Comparison of ENCODE assay signal across 8 mouse cellular contexts in the genomic region with DNA sequence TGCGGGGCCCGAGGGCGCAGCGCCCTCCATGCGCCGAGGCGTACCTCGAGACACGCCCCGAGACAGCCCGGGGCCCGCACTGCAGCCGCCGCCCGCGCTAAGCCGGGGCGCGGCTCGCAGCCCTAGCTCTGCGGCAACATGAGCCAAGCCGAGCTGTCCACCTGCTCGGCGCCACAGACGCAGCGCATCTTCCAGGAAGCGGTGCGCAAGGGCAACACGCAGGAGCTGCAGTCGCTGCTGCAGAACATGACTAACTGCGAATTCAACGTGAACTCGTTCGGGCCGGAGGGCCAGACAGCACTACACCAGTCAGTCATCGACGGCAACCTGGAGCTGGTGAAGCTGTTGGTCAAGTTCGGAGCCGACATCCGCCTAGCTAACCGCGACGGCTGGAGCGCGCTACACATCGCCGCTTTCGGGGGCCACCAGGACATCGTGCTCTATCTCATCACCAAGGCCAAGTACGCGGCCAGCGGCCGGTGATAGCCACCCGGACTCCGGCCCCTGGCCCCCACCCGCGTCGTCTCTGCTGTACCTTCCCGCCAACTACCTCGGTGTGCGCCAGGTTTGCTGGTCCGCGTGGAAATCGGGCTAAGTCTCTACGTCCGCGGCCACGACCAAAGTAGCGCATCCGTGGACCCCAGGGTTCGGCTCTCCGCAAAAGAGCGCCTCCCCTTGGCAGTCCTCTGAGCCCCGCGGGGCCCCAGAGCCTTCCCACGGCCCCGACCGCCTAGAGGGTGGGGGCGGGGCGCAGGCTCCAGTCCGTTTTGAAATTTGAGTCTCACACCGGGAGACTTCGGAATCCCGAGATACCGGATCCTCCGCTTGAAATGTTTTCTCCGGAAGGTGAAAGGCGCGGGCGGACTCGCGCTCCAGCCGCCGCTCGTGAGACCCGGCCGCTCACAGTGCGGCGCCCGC. TPM values are rescaled to one million over a fixed set of nuclear protein-coding genes. Genes with fewer than 3 reads are reported as not detected.
A peak's percentile ranks its signal among the peaks of the same experiment; 100 is the strongest.
DNase-seq lines count a peak whose midpoint lies in the region; ATAC-seq and TF ChIP-seq lines count a peak whose summit lies in the region.

No protein-coding gene starts in this region.

- H3K9me3 ChIP-seq in forebrain, embryonic 16.5 days (ENCODE audit: control insufficient read depth, low read length): no peaks in the 10 kb centered on the region
- no peaks in the 10 kb centered on the region for H3K9me3 ChIP-seq in kidney, postnatal 0 days (replicated peaks; ENCODE audit: low read length)

- DNase-seq in left cerebral cortex, postnatal 14 days (ENCODE audit: low spot score in 2 of 2): peak; percentile 31 to 36
- DNase-seq in left cerebral cortex, adult 11 months (ENCODE audit: low spot score): no peak
- peak; percentile 40 for DNase-seq in kidney, postnatal 0 days (ENCODE audit: low spot score)
- DNase-seq in spleen, adult 2 months (ENCODE audit: low read depth in 1 of 2, low spot score in 2 of 2): peak in 1 of 2 experiments; percentile 52
- DNase-seq in layer of hippocampus, adult 9-10 months (ENCODE audit: low spot score): no peak

- under 1% methylated on average over 98 of the region's 100 CpGs for WGBS in forebrain, embryonic 16.5 days
- under 1% methylated on average over 93 of the region's 100 CpGs for WGBS in kidney, postnatal 0 days
- WGBS in spleen, adult 2 months: under 1% methylated on average over 100 of the region's 100 CpGs

- peak overlapping the region; percentile 82 for H3K4me2 ChIP-seq in forebrain, embryonic 16.5 days (ENCODE audit: low read length)
- peak overlapping the region; percentile 83 for H3K4me2 ChIP-seq in kidney, postnatal 0 days (ENCODE audit: low read length)

- TF ChIP-seq POLR2A in spleen, adult 2 months (IDR thresholded peaks at IDR 0.05; ENCODE audit: low read depth, low read length): no peak

- H3K4me3 ChIP-seq in brown adipose tissue, adult 24 weeks (ENCODE audit: insufficient read depth, low read depth, low read length): peak overlapping the region; percentile 64
- H3K4me3 ChIP-seq in forebrain, embryonic 16.5 days (replicated peaks; ENCODE audit: low read length): peak overlapping the region; percentile 70
- H3K4me3 ChIP-seq in kidney, postnatal 0 days (replicated peaks; ENCODE audit: low read depth, low read length): peak overlapping the region; percentile 63
- peak overlapping the region; percentile 54 for H3K4me3 ChIP-seq in spleen, adult 2 months (ENCODE audit: extremely low read depth, insufficient read depth, insufficient read length)

- TF ChIP-seq CTCF in kidney, postnatal 0 days (IDR thresholded peaks at IDR 0.05; ENCODE audit: low read depth): no peak; the same call in 1 of the 2 replicates
- TF ChIP-seq CTCF in spleen, adult 2 months (IDR thresholded peaks at IDR 0.05; ENCODE audit: extremely low read depth, insufficient read depth, insufficient read length, insufficient replicate concordance): no peak

- H3K27me3 ChIP-seq in forebrain, embryonic 16.5 days (replicated peaks; ENCODE audit: control insufficient read depth, insufficient read depth, low read length): no peaks in the 10 kb centered on the region
- no peaks in the 10 kb centered on the region for H3K27me3 ChIP-seq in kidney, postnatal 0 days (ENCODE audit: insufficient read depth, low read length)
- peaks cover 3% of the 10 kb centered on the region; the same call in 1 of the 2 replicates for H3K27me3 ChIP-seq in spleen, adult 2 months (ENCODE audit: control insufficient read depth, insufficient read depth, low read length)

- H3K9ac ChIP-seq in forebrain, embryonic 16.5 days (replicated peaks; ENCODE audit: low read depth, low read length): peak overlapping the region; percentile 74
- H3K9ac ChIP-seq in kidney, postnatal 0 days (ENCODE audit: low read depth, low read length): peak overlapping the region; percentile 72

- ATAC-seq in forebrain, embryonic 16.5 days: peak; percentile 26
- peak; percentile 31 for ATAC-seq in kidney, postnatal 0 days (replicated peaks; ENCODE audit: low FRiP score, low read depth)
- peak; percentile 37 for ATAC-seq in megakaryocyte, adult 5-6 weeks (ENCODE audit: poor library complexity, severe bottlenecking)

- peaks cover 20% of the 10 kb centered on the region for H3K4me1 ChIP-seq in brown adipose tissue, adult 24 weeks (ENCODE audit: control insufficient read depth, insufficient read depth, insufficient read length, low read length)
- peaks cover 69% of the 10 kb centered on the region for H3K4me1 ChIP-seq in forebrain, embryonic 16.5 days (replicated peaks; ENCODE audit: control insufficient read depth, insufficient read depth, low read length)
- H3K4me1 ChIP-seq in kidney, postnatal 0 days (replicated peaks; ENCODE audit: insufficient read depth, low read length): peaks cover 24% of the 10 kb centered on the region
- peaks cover 17% of the 10 kb centered on the region for H3K4me1 ChIP-seq in spleen, adult 2 months (ENCODE audit: control insufficient read depth, insufficient read depth, insufficient read length)

- intact Hi-C loops in left cerebral cortex, postnatal 14 days (cut with DNase I): loop anchor here (5.0 kb wide), 2 partner anchors 79 to 219 kb away; a partner anchor contains a TSS

- H3K36me3 ChIP-seq in forebrain, embryonic 16.5 days (ENCODE audit: control insufficient read depth, insufficient read depth): no peaks in the 10 kb centered on the region
- no peaks in the 10 kb centered on the region for H3K36me3 ChIP-seq in kidney, postnatal 0 days (ENCODE audit: insufficient read depth, low read length)
- H3K36me3 ChIP-seq in spleen, adult 2 months (ENCODE audit: control insufficient read depth, insufficient read depth, low read length): no peaks in the 10 kb centered on the region

- H3K27ac ChIP-seq in brown adipose tissue, adult 24 weeks (replicated peaks; ENCODE audit: low read depth, low read length): peak overlapping the region; percentile 62
- H3K27ac ChIP-seq in forebrain, embryonic 16.5 days (ENCODE audit: low read length): peak overlapping the region; percentile 78
- peak overlapping the region; percentile 86 for H3K27ac ChIP-seq in kidney, postnatal 0 days
- peak overlapping the region; percentile 42 for H3K27ac ChIP-seq in spleen, adult 2 months (ENCODE audit: insufficient read depth, low read length)

RNA-seq across cellular contexts. Expression of a gene that starts 0.7 kb away (rescaled TPM):
- total RNA-seq in left cerebral cortex, postnatal 14 days (2021): 10 to 100 TPM; 38.6 to 44.9 TPM
- 6.4 and 7.1 TPM in 2 replicates for polyA plus RNA-seq in brown adipose tissue, adult 24 weeks (2012; ENCODE audit: insufficient read depth, insufficient read length, missing spikeins)
- polyA plus RNA-seq in forebrain, embryonic 16.5 days (2015; fragmentation: Nextera tagmentation; extraction: Ambion mirVana): 15.8 and 22.0 TPM in 2 replicates
- 19.9 and 21.6 TPM in 2 replicates for polyA plus RNA-seq in kidney, postnatal 0 days (2015; fragmentation: Nextera tagmentation; extraction: Ambion mirVana)
- total RNA-seq in megakaryocyte, adult 5-6 weeks (2015): 1.1 TPM in 1 of 2 replicates, not detected in the other
- total RNA-seq in megakaryocyte, adult 5-6 weeks (2017): 0.22 and 0.28 TPM in 2 replicates
- polyA plus RNA-seq in spleen, adult 2 months (2012; rRNA removed): 8.0 and 13.8 TPM in 2 replicates

RNA-seq across cellular contexts. Expression of a gene that starts 15.5 kb away (rescaled TPM):
- total RNA-seq in left cerebral cortex, postnatal 14 days (2021): 1 to 10 TPM; 1.7 to 2.6 TPM
- 1.8 and 6.0 TPM in 2 replicates for polyA plus RNA-seq in brown adipose tissue, adult 24 weeks (2012; ENCODE audit: insufficient read depth, insufficient read length, missing spikeins)
- polyA plus RNA-seq in forebrain, embryonic 16.5 days (2015; fragmentation: Nextera tagmentation; extraction: Ambion mirVana): 0.85 and 1.6 TPM in 2 replicates
- 10.8 and 12.0 TPM in 2 replicates for polyA plus RNA-seq in kidney, postnatal 0 days (2015; fragmentation: Nextera tagmentation; extraction: Ambion mirVana)
- total RNA-seq in megakaryocyte, adult 5-6 weeks (2015): 17.4 and 19.7 TPM in 2 replicates
- 25.1 and 29.6 TPM in 2 replicates for total RNA-seq in megakaryocyte, adult 5-6 weeks (2017)
- polyA plus RNA-seq in spleen, adult 2 months (2012; rRNA removed): 77.5 and 104 TPM in 2 replicates

RNA-seq across cellular contexts. Expression of a gene that starts 30.1 kb away (rescaled TPM):
- 10 to 100 TPM; 49.9 to 52.1 TPM for total RNA-seq in left cerebral cortex, postnatal 14 days (2021)
- polyA plus RNA-seq in brown adipose tissue, adult 24 weeks (2012; ENCODE audit: insufficient read depth, insufficient read length, missing spikeins): 15.4 and 19.0 TPM in 2 replicates
- 91.7 and 101 TPM in 2 replicates for polyA plus RNA-seq in forebrain, embryonic 16.5 days (2015; fragmentation: Nextera tagmentation; extraction: Ambion mirVana)
- polyA plus RNA-seq in kidney, postnatal 0 days (2015; fragmentation: Nextera tagmentation; extraction: Ambion mirVana): 74.0 and 82.3 TPM in 2 replicates
- total RNA-seq in megakaryocyte, adult 5-6 weeks (2015): 21.4 and 23.8 TPM in 2 replicates
- total RNA-seq in megakaryocyte, adult 5-6 weeks (2017): 30.1 and 36.5 TPM in 2 replicates
- polyA plus RNA-seq in spleen, adult 2 months (2012; rRNA removed): 61.6 and 68.1 TPM in 2 replicates

RNA-seq across cellular contexts. Expression of a gene that starts 33.2 kb away (rescaled TPM):
- total RNA-seq in left cerebral cortex, postnatal 14 days (2021): under 1 TPM; 0.27 to 0.44 TPM
- polyA plus RNA-seq in brown adipose tissue, adult 24 weeks (2012; ENCODE audit: insufficient read depth, insufficient read length, missing spikeins): not detected in 2 replicates
- not detected in 2 replicates for polyA plus RNA-seq in forebrain, embryonic 16.5 days (2015; fragmentation: Nextera tagmentation; extraction: Ambion mirVana)
- 0.29 and 0.43 TPM in 2 replicates for polyA plus RNA-seq in kidney, postnatal 0 days (2015; fragmentation: Nextera tagmentation; extraction: Ambion mirVana)
- total RNA-seq in megakaryocyte, adult 5-6 weeks (2015): not detected in 2 replicates
- not detected in 2 replicates for total RNA-seq in megakaryocyte, adult 5-6 weeks (2017)
- polyA plus RNA-seq in spleen, adult 2 months (2012; rRNA removed): 0.05 TPM in 1 of 2 replicates, not detected in the other

RNA-seq across cellular contexts. Expression of a gene that starts 37.3 kb away (rescaled TPM):
- total RNA-seq in left cerebral cortex, postnatal 14 days (2021): not detected
- not detected in 2 replicates for polyA plus RNA-seq in brown adipose tissue, adult 24 weeks (2012; ENCODE audit: insufficient read depth, insufficient read length, missing spikeins)
- polyA plus RNA-seq in forebrain, embryonic 16.5 days (2015; fragmentation: Nextera tagmentation; extraction: Ambion mirVana): not detected in 2 replicates
- polyA plus RNA-seq in kidney, postnatal 0 days (2015; fragmentation: Nextera tagmentation; extraction: Ambion mirVana): 0.28 and 0.62 TPM in 2 replicates
- total RNA-seq in megakaryocyte, adult 5-6 weeks (2015): 0.20 and 0.57 TPM in 2 replicates
- total RNA-seq in megakaryocyte, adult 5-6 weeks (2017): not detected in 2 replicates
- polyA plus RNA-seq in spleen, adult 2 months (2012; rRNA removed): 0.11 and 0.16 TPM in 2 replicates

Comparison
In these comparisons a context has a peak if more than half of its experiments do, and no peak if none do; other contexts are left out.
1. DNase-seq: peak in left cerebral cortex, postnatal 14 days (2 of 2) and kidney, postnatal 0 days (single experiment); none in left cerebral cortex, adult 11 months (single experiment) and layer of hippocampus, adult 9-10 months (single experiment).
2. Peak in every context shown above with its lines, with median percentiles within 50 percentile points of each other: H3K27ac ChIP-seq, H3K4me3 ChIP-seq and ATAC-seq.